ENCODE assay signal across 19 mouse cellular contexts in genomic region chr14:8035951-8036350, GRCm38 (mm10). TPM values are rescaled to one million over a fixed set of nuclear protein-coding genes. Genes with fewer than 3 reads are reported as not detected.
"Had no signal": no experiment of that assay in that cellular context is flagged by ENCODE, and none has a peak within 500 bp of the region (broad histone marks: within the 10 kb centered on the region; RNA-seq: fewer than 3 reads in every experiment).

No protein-coding gene starts in this region.

- H3K27ac ChIP-seq: kidney, postnatal 0 days; limb, embryonic 12.5 days; limb, embryonic 15.5 days; liver, embryonic 14.5 days; lung, embryonic 15.5 days had no signal

- H3K27me3 ChIP-seq: limb, embryonic 12.5 days; limb, embryonic 15.5 days; lung, embryonic 15.5 days had no signal

- H3K4me3 ChIP-seq: limb, embryonic 12.5 days; limb, embryonic 15.5 days; lung, embryonic 15.5 days had no signal

- H3K36me3 ChIP-seq: limb, embryonic 15.5 days; lung, embryonic 15.5 days had no signal

- H3K4me1 ChIP-seq: limb, embryonic 12.5 days; limb, embryonic 15.5 days; lung, embryonic 15.5 days had no signal

- H3K9me3 ChIP-seq: limb, embryonic 12.5 days; limb, embryonic 15.5 days; lung, embryonic 15.5 days had no signal

- DNase-seq: kidney, adult 11 months; kidney, postnatal 25 days; left cerebral cortex, postnatal 4 days; lung, adult 18-20 months; lung, postnatal 14 days; lung, postnatal 4 days; midbrain, embryonic 14.5 days; thymus, adult 18-20 months; thymus, postnatal 36 days had no signal

RNA-seq across cellular contexts. Expression of gene Dnase1l3, which starts 41.6 kb away (rescaled TPM):
- total RNA-seq: layer of hippocampus, adult 8-10 months; left cerebral cortex, postnatal 14 days; megakaryocyte-erythroid progenitor cell, adult 5-6 weeks; midbrain, postnatal 0 days had no signal
- polyA plus RNA-seq: limb, embryonic 12.5 days; neural tube, embryonic 11.5 days had no signal
